Mouse (Mus musculus) gastrocnemius, postnatal 4 days (tissue): Measurements from ENCODE around the gene Serpinh1. TPM values are rescaled to one million over a fixed set of nuclear protein-coding genes. Genes with fewer than 3 reads are reported as not detected.
"Not testable (repeated sequence)": the region's sequence is repeated elsewhere in the genome, so short reads cannot be mapped to it uniquely, and the experiment has no call there.

Experiments
- DNase-seq, 2 experiments: peaks; one replicate each; pipeline ENCODE4 v3.0.0; 2021 to 2022; ENCODE audit warnings: low spot score in 2 of 2, mixed read lengths in 2 of 2
- total RNA-seq, 2 experiments: library from RNA; stranded (reverse); gene quantifications; 2 replicates each; pipeline ENCODE4 v1.2.3; 2021

Gene Serpinh1
- total RNA-seq, 2 experiments from 2014 or later: 409 to 535 TPM

DNA sequence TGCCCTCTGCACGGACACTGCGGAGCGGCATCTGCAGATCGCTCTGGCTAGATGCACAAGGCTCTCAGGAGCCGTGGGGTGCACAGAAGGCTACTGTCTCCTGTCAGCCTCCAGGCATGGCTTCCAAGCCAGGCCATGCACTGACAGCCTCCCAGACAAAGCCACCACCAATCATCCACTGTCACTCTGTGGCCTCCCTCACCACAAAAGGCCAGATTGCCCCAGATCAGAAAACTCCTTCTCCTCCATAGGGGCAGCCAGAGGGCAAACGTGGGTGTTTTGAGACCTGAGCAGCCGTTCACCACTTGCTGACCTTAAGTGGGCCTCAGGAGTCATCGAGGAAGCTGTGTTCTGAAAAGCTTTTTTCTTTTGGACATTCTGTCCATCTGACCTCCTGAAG lies 25.8 kb upstream of the Serpinh1 start:
- no peak for DNase-seq

DNA sequence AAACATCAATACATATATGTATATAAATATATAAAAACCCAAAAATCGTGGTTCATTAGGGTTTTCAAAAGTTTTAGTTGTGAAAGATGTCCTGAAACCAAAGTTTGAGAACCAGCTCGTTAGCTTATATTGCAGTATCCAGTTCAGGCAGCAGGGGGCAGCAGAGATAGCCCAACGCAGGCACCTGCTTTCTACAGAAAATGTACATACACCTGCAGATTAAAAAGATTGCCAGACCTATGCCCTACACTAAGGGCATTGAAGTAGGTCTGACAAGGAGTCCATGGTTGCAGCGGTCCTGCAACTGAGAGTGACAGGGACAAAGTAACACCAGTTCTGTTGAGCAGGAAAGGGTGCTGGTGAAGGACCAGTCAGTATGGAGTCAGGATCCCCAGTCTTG lies 22.4 kb upstream of the Serpinh1 start:
- peak in 1 of 2 experiments; percentile 64 for DNase-seq

DNA sequence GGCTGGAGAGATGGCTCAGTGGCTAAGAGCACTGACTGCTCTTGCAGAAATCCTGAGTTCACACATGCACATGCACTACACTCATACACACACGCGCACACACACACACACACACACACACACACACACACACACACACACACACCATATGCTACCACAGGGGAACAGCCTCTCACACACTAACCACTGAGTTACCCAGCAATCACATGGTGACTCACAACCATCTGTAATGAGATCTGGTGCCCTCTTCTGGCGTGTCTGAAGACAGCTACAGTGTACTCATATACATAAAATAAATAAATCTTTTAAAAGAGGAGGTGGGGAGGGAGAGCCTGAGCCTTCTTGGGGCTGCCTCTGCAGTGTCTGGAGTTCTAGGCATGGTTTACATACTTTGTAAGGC lies 21.3 kb upstream of the Serpinh1 start:
- DNase-seq: not testable (repeated sequence)

DNA sequence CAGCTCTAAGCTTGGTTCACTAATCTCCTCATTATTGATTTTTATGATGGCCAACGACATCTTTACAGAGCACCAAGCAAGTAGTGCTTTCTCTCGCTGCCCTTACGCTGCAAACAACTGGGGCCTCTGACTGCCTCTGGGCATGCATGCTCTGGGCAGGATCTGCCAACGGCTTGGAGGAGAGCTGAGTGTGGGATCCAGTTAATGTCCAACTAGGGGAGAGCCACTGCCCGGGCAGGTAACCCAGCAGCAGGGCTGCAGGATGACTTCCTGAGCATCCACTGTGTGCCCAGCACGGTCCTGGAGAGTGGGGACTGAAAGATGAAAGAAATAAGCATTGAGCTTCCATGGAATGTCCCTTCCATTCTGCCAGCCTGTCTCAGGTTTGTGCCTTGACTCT lies 13.7 kb upstream of the Serpinh1 start:
- DNase-seq: no peak

DNA sequence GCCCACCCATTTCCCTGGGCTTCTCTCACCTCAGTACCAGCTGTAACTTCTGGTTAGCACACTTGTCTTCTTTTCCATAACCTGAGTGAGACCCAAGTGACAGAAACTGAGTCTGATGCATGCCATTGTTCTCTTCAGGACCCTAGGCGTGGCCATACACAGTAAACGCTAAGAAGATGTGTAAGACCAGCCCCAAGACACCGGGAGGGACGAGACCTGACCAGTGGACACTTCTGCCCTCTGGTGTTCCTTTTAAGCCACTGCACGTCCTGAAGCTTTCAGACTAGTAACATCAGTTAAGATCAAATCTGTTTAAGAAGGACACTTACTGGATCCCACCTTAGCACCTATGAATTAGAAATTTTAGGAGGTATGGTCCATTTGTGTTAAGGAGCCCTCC lies 12.0 kb upstream of the Serpinh1 start:
- peak; percentile 56 to 69 for DNase-seq

DNA sequence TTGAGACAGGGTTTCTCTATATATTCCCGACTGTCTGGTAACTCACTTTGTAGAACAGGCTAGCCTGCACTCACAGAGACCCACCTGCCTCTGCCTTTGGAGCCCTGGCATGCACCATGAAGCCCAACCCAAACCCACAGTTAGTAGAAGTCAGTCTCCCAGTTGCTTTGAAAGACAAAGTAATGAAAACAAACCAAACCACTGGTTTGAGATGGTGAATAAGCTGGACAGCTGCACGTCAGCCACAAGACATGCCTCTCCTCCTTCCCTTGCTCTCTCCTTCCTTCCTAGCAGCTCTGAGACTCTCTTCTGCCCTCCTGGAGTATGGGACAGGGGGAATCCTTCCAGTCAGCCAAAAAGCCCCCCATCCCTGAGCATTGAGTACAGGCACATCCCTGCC lies 9.1 kb upstream of the Serpinh1 start:
- no peak for DNase-seq

DNA sequence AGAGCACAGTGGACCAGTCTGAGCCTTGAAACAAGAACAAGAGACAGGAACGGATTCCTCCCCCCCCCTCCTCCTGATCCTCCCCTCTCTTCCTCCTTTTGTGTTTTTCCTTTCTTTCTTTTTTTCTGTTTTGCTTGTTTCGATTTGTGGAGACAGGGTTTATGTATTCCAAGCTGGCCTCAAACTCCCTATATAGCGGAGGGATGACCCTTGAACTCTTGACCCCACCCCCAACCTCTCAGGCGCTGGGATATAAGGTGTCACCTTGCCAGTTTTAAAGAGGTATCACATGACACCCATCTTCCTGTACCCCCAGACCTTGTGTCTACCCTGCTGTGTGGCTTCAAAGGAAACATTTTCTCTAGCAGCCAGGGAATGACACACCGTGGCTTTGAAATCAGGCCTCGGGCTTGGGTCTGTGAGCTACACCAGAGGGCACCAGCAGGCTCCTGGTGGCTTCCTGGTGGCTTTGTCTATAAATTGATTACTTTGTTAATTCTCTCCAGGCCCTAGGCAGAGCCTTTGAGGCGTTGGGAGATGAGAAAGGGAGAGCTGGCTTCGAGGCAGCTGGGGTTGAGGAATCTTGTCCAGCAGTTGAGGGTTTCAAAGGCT lies 7.9 kb upstream of the Serpinh1 start:
- no peak for DNase-seq

DNA sequence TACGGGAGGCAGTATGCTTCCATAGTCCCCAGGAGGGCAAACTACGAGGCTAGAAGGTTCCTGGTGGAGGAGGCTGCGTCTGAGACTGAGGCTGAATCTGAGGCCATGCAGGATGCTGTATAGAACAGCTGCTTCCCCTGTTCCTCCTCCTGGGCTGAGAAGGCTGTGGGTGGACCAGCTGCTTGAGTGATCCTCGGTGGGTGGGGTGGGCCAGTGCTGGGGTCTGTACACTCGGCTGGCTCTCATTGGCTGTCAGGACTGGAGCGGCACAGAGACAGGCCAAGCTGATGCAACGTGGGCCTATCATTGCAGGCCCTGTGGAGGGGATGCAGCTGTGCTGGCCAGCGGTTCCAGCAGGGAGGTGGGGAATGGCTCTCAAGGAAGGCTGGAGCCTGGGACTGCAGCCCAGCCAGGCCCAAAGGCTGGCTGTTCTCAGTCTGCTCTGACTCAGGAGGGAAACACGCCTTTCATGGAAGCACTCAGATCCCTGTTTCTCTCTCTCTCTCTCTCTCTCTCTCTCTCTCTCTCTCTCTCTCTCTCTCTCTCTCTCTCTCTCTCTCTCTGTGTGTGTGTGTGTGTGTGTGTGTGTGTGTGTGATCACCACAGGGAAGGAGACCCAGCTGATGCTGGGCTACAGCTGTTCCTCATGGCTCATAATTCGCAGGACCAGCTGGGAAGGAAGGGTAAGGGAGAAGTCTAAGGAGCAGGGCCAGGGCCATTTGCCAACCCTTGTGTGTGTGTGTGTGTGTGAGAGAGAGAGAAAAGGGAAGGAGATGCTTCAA lies 7.2 kb upstream of the Serpinh1 start:
- DNase-seq: peak; percentile 77 to 90

DNA sequence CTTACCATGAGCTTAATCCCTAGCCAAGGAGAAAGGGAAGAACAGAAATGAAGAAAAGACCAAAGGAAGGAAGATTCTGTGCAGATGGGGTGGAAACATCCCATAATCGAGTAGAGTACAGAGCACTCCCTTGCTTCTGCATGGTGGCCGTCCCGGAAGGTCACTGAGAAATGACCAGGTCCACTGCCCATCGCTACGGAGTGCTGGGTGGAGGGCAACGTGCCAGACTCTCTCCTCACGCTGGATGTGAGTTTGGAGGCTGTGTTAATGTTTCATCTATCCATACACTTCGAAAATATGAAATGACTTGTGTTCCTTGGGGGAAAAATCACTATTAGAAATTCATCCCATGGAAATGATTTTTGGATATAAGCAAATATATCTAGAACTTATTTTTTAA lies 5.3 kb upstream of the Serpinh1 start:
- no peak for DNase-seq

DNA sequence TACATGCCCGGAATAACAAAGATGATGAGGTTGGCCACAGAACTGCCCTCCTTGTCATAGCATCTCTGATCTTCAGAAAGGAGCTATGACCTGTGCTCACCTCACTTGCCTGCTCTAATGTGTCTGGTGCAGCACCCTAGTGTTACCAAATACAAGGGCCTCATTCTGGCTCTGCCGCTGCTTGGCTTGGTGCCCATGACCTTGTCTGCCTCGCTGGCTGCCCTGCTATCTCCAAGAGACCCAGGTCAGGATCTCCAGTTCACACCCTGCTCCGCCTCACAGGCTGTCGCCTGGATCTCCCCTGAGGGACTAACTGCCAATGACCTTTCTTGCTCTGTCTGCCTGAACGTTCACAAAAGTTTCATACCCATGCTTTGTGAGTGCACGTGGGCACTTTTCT lies 4.2 kb upstream of the Serpinh1 start:
- DNase-seq: no peak

DNA sequence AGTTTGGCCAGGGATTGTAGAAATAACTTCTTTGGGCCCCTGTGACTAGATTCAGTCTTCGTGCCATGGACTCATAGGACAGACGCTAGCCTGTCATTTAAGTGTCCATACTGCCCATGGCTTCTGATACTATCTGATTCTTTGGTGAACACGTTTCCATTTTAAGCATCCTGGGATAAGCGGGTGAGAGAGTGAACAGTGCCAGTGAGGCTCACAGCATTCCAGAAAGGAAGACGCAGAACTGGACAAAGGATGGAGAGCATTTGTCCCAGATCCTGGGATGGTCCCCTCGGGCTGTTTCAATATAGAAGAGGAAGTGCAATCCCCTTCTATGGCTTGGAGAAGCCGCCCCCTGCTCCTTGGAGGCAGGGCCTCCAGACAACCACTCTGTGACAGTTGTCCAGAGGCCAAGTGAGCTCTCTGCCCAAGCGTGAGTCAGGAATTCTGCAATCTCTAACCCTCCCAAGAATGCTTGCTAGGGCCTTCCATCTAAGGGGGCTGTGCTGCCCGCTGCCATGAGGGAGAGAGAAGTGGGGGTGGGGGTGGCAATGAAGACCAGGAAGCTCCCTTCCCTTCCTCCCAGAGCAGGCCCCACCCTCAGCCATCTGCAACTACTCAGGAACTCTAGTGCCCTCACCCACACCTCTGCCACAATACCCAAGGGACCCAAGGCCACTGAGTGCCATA lies 3.3 kb upstream of the Serpinh1 start:
- DNase-seq: peak in 1 of 2 experiments; percentile 62

DNA sequence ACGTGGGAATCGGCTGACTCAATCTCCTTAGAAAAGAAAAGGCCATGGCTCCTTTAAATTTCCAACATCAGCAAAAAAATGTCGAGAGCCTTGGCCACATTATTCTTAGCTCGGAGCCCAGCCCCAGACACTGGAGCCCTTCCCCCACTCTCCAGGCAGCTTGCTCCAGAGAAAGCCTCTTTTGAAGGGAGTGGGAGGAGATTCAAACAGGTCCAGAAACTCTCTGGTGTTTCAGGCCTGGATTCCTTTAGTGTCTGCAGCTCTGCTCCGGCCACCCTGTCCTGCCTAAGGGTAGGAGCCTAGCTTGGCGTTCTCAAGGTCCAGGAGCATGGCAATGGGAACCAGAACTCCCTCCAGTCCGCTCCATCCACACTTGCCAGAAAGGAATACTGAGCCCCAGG lies 2.7 kb upstream of the Serpinh1 start:
- DNase-seq: peak; percentile 57 to 82

DNA sequence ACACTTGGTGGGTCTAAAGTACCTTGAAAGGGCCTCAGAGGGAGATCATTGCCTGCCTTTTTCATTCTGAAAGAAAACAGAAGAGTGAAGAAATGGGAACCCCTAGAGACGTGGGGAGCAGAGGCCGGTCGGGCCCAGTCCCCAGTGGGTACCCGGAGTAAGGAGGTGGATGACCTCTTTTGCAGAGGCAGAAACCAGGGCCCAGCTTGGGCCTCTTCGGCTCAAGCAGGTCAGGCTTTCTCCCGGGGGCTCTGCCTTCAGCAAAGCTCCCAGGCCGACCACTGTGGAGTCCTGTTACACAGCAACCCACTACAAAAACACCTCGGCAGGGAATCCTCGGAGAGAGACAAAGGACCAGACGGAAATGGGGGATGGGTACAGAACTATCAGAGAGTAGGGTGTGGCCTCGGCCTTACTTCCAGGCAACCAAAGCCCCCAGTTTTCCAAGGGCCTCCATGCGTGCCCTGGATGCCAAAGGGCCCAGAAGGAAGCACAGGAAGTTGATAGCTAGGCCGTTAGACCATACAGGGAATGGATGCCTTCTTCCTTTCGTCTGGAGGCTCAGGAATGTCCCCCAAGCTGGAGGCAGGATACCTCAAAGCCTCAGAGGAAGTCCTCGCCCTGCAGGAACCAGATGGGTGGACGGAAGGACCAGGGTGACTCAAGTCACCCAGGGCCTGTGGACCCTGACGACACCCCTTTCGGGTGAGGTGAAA lies 1.1 kb downstream of the Serpinh1 start:
- peak in 1 of 2 experiments; percentile 31 for DNase-seq

DNA sequence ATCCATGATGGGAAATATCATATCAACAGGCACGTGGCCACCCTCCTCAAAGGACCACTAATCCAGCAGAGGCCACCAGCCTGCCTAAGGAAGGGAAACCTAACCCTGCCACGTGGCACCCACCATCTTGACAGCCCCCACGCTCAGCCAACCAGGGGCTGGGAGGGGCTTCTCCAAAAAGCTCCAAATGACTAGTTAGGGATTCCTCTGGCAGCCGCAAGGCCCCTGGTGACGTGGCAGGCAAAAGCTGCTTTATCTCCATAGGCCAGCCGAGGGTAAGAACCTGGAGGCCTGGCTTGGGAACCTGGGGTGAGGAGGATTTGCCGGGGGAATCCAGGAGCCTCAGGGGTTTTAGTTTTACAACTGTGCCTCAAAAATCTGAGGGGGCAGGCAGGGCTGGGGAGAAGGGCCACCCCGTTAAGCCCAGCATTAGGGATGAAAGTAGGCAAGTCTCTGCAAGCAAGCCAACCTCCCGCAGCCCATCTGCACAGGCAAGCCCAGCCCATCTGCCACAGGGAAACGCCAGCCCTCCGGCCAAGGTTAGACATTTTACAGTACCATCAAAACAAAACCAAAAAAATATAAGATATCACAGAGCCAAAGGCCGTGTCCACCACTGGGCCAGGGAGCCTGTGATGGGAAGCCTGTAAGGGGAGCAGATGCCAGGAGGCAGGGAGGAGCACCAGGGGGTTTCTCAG lies 1.8 kb downstream of the Serpinh1 start:
- peak in 1 of 2 experiments; percentile 58 for DNase-seq

DNA sequence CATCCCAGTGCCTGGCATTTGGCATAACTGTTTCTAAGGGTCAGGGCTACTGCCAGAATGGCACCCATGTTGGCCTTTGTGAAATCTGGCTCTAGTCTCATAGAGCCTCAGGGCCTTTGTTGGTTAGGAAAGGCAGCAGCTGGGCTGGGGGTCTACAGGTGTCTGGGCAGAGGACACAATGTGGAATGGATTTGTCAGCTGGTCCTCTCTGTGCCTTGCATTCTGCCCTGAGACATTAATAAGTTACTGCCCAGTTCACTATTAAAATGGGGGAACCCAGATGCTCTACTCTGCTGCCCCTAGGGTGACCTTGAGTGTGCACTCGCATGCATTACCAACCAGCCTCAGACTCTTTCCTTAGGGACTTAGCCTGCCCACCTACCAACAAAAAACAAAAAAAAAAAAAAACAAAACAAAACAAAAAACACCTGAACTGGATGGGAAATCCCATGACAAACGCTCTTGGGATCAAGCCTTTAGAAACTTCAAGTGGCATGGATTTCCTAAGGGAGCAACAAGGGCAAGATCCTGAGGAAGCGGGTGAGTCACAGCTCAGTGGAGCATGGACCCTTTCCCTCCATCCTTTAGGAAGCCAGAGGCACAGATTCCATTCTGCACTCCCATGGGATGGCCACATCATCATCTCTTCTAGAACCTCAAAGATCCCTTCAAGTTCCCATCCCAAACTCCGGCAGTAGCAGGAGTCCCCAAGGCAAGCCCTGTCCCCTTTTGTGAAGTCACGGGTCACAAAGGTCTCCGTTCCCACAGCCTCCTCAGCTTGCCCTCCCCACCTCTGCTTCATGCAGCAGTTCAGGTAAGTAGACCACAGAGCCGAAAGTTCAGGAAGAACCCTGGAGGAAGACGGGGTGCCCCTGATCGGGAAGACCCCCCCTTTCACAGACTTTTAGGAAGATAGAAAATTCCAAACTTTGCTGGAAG lies 3.0 kb downstream of the Serpinh1 start:
- DNase-seq: no peak

DNA sequence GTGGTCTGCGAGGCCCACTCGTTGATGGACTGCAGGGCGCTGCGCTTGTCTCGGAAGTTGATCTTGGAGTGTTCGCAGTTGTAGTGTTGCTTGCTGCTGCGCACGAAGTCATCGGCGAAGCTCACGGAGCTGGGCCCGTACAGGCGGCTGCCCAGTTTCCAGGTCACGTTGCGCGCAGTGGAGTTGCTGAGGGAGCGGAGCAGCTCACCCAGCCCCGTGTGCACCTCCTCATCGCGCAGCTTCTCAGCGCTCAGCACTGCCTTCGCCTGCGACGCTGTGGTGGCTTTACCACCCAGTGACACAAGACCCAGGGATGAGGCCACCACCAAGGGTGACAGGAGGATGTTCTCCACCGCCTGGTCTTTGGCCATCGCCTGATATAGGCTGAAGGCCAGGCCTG lies 4.2 kb downstream of the Serpinh1 start:
- DNase-seq: no peak

DNA sequence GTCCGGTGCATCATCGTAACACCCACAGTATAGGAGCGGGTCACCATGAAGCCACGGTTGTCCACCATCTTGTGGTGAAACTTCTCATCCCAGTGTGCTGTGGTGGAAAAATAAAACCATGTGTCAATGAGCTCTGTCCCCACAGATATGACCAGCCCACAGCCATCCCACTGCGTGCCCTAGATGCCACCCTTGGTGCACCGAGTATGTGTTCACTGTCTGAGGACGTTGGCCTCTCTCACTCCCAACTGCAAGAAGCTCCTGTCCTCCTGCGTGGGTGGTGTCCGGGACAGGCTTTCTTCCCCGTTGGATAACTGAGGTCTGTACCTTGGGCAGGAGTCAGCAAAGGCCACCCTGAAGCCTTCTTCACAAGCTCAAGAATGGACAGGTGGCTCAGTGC lies 5.8 kb downstream of the Serpinh1 start:
- DNase-seq: no peak

DNA sequence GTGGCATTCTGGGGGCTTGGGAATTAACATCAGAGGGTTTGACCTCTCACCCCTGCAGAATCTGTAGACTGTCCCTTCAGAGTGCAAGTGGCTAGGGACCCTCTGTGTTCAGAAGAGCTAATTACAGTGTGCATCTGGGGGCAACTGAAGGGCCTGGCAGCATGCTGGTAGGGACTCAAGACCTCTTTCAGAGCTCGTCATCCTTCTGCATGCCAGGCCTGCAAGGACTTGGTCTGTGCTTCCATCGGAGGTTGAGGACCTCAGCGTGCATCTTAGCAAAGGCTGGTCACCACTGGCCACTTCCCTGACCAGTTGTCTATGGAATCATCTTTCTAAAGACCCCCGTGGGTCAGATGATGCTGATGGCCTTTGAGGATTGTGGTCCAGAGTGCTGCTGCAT lies 9.5 kb downstream of the Serpinh1 start:
- DNase-seq: no peak

DNA sequence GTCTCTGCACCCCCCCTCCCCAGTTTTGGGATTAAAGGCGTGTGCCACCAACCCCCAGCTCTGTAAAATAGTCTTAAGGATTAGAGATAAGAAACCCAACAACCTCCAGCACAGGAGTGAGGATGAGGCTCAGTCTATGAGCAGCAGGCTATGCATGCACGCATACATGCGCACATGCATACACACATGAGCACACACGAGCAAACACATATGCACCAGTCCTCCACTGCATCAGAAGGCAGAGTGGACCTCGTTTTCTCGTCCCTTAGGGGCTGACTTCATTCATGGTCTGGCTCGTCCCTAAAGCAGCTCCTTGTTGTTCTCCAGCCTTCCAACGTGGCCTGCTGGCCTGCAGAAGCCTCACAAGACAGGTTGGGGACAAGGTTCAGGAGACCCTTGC lies 12.3 kb downstream of the Serpinh1 start:
- no peak for DNase-seq
